Mouse (Mus musculus) v-Abl transformed pro-B cells (cell line): ENCODE measurements at regions not wholly inside any gene's neighbourhood (a gene's known extent, or its start where the extent isn't known, plus 50 kb on each side); places are given as distances from the start of the nearest gene placed in this dataset.

ENCODE experiments used
- in situ Hi-C, 2 experiments: fragments of 400-800 bp; cut with MboI; formaldehyde crosslinking; loops; one replicate each; pipeline ENCODE4 v1.15.1; 2025; ENCODE audit not compliant: unreplicated experiment in 2 of 2

DNA sequence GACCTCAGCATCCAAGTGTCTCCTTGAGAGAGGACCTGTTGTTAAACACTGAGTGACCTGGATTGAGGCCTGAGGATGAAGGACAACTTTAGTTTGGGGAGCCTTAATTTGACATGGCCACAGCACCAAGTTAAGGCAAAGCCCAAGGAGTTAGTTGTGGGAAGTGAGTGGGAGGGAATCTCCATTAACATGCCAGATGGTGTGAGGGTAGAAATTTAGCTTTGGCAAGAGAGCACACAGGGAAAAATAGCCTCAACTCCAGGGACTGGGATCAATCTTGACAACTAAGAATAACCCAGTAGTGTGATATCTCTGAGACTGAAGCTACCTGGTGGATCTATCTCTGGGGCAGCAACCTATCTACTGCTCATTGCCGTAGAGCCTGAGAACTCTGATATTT, 105.4 kb downstream of the Ahr start:
- in situ Hi-C loops: no loop called here

GRCm38 (mm10) chr12:35419206-35419605, 115.6 kb downstream of the Ahr start:
- in situ Hi-C loops: no loop called here

DNA sequence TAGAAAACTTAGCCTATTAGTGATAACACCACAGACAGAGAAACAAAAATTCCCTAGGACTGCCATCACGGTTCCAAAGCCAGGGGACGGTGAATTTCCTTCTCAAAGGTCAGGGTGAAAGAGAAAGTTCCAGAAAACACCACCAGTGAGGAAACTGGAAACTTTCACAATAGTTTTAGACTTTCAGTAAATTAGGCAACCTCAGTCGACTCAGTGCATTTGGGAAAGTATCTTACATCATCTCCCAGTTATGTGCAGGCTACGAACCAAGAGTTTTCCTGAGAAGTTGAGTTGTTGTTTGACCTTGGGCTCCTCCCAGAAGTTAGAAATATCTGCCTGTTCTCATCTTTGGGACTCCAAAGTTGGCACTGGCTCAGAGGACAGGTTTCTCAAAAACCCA, 116.9 kb downstream of the Ahr start:
- in situ Hi-C loops: no loop called here

DNA sequence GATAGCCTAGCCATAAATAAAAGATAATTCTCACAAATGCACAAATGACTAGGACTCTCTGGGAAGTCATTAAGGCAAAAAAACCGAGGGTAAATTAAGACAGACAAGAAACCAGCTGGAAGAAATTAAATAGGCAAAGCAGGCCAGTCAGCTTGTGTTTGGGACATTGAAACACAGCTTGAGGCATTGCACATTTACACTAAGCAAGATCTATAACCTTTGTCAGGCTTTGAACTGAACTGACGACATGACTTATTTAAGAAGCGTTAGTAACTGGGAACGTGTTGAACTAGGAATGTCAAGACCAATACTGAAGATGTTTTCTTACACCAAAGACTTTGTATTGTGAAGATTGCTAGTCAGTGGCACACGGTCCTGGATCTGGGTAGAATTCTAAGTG, 118.3 kb downstream of the Ahr start:
- in situ Hi-C loops: no loop called here

DNA sequence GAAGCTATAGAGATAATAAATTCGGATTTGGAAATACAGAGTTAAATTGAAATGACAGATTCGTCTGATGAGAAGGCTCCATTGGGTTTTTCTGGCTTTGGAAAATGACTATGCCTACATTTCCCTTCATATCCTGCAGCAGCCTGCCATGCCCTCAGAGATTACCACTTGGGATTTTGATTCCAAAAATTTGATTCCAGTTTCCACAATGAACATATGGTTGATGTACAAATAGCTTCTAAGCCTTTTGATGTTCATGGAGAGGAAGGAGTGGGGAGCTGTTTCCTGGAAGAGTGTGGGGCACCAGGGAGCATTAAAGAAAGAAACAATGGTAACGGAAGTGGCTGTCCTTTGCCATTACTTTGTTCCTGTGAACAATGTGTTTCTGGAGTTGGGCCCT, 122.1 kb downstream of the Ahr start:
- in situ Hi-C loops: no loop called here

DNA sequence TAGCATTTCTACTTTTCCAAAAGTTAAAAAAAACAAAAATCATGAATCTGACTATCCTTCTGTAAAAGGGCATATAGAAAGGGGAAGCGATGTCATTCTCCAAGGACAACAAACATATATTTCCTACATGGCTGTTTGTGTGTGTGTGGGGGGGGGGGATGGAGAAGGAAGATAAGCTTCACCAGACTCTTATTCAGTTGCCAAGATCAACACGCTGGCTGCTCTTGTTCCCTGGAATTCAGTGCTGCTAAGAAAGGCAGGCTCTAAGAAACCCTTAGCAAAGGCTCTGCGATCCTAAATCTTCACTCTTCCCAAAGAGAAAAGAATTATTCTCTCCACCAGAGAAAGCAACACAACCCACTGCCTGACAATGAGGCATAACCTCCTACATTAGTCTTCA, 126.4 kb downstream of the Ahr start:
- in situ Hi-C loops: no loop called here

DNA sequence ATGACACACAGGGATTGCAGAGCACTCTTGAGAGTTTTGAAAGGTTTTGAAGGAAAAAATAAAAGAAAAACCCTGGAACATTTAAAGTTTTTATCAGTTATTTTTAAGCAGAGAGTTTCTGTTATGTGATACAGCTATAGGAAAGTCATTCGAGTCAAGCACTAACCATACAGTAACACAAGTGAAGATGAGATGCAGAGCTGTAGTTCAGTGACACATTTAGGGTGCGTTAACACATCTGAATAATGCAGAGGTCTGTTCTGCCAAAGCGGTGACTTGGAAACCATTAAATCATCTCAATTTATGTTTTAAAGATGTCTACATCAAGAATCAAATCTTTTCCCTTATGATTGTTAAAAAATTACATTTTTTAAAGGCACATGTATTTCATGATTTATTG, 126.8 kb downstream of the Ahr start:
- in situ Hi-C loops: no loop called here

GRCm38 (mm10) chr12:35401853-35402252, 133.0 kb downstream of the Ahr start:
- in situ Hi-C loops: no loop called here

DNA sequence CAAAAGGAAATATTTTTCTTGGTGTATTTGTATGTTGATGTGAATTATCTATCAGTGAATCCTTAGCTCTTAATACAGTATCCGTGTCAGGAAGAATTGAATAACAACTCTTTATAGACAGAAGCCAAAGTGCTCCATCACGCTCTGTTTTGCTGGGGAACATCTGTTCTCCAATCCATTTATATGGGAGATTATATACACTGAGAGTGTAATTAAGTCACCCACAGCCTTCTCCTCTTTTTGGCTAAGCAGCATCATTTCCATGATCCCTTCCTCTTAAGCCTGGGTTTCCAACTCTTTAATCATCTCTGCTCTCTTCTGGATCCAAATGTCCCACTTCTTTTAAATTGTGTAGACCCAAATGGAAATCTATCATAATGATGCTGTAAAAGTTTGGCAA, 133.6 kb downstream of the Ahr start:
- in situ Hi-C loops: no loop called here

GRCm38 (mm10) chr12:35395211-35395610, 139.6 kb downstream of the Ahr start:
- in situ Hi-C loops: no loop called here

DNA sequence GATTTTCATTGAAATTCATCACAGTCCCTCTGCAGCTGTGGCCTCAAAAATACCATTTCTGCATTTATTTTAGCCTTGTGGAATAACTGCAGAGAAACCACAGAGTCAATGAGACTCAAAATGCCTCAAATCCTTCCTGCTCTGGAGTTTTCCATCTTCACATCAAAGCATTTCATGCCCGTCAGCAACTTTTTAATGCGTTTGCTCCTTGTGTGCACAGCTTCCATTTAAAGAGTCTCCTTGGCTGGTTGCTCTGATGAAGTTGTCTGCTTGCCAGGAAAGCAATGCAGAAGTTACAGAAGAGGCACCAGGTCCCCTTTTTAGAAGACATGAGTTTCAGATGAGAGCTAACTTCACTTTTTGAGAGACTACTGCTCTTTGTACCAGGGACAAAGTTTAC, 142.7 kb downstream of the Ahr start:
- in situ Hi-C loops: no loop called here

GRCm38 (mm10) chr12:35390266-35390665, 144.6 kb downstream of the Ahr start:
- in situ Hi-C loops: no loop called here

DNA sequence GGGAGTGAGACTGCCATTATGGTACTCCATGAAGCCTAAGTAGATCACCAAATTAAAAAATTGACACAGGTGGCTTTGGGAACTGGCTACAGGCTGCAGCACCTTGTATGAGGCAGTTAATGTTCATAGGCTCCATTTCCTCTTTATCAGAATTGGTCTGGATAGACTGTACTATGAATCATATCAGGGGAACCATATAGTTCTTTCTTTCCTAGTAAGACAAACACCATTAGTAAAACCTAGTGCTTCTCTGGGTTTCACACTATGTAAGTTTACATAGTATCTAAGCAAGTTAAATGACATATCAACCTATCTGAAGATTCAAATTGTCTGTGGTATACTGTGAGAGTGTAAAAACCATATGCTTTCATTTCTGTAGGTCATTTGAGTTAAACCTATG, 145.0 kb downstream of the Ahr start:
- in situ Hi-C loops: no loop called here

DNA sequence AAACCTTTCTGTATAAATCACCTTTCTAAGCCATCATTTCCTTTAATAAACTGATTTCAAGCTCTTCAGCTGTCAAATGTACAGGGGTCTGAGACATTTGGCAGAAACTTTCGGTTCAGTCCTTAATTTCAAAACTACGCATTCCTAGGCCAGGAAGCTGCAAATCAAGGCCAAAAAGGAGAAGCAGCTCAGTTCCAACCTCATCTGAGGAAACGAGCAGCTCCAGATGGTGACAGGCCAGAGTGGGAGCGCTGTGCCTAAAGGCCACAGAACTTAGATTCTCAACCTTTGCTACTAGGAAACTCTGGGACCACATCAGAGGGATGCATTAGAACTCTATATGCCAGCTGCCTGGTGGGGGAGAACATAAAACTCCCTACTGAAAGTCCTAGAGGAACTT, 150.6 kb downstream of the Ahr start:
- in situ Hi-C loops: no loop called here

- in situ Hi-C loops: no loop called here
Observed at GRCm38 (mm10) chr12:35377266-35377665, 157.6 kb downstream of the Ahr start.

DNA sequence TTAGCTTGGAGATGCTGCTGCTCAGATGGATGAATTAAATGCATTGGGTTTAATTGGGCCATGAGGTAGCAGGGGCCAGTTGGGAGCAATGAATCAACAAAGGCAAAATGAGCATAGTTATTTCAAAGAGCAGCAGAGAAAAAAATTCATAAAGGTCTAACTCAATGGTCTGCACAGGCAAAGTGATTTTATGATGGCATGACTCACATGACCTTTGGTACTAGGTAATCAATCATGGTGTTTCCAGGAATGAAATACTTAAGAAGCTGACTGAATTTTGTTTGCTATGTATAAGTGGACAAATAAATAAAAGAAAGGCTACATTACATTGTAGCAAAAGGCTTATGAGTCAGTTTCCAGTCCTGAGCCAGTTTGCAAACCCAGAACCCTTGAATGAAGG, 158.5 kb downstream of the Ahr start:
- in situ Hi-C loops: no loop called here

GRCm38 (mm10) chr12:35357901-35358300, 176.9 kb downstream of the Ahr start:
- in situ Hi-C loops: no loop called here

DNA sequence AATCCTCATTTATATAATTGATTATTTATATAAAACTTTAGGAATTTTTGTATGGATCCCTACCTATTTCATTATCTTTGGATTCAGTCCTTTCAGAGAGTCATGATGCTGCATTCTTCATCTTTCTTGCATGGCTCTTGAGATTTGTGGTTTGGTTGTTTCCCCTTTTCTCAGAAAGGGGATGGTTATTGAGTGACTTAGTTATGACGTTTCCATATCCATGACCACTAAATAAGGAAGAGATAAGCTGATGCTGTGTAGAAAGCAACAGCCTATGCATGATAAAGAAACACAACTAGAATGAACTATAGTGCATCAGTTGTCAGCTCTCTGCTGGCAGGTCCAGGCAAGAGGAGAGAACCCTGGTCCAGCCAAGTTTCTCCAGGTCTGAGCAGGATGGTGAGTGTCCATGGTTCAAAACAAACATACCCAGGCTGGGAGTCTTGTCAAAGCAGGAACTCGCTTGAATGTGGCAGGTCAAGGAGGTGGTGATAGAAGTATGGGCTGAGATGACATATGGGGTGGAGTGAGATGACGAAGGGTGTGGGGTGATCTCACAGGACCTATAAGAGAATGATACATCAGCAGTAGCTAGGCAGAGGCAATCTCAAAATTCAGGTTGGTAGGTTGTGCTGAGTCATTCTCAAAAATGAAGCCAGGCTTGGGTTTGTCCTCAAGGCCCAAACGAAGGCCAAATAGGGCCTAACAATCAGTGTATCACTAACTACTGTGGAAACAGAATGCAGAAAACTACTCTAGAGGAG, 196.5 kb downstream of the Ahr start:
- in situ Hi-C loops: no loop called here

- in situ Hi-C loops: no loop called here
Observed at GRCm38 (mm10) chr12:35336314-35336713, 198.5 kb downstream of the Ahr start.

GRCm38 (mm10) chr12:35334344-35335075, 200.3 kb downstream of the Ahr start:
- in situ Hi-C loops: no loop called here

- in situ Hi-C loops: no loop called here
Observed at GRCm38 (mm10) chr12:35331303-35331702, 203.5 kb downstream of the Ahr start.

DNA sequence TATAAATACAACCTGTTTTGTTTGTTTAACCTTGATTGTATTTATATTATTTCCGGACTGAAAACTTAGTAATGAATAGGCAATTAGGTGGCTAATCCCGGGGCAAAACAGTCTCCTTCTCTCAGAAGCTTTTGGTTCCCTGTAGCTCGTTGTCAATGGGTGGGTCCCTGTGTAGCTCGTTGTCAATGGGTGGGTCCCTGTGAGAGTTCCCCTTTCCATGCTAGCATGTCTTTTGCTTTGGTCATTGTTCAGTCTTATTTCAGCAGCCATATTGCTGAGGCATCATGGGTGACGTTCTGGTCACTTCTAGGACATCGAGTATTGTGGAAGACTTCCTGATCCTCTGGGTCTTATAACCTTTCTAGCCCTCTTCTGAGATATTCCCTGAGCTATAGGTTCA, 205.1 kb downstream of the Ahr start:
- in situ Hi-C loops: no loop called here
